Mouse (Mus musculus): ENCODE results near the gene Rgs6.

GRCm38 (mm10) chr12:83109891-83110630 lies 522.0 kb downstream of the Rgs6 start:
- no peak for TF ChIP-seq CTCF (IDR thresholded peaks at IDR 0.05; ENCODE audit: extremely low read depth, insufficient read depth, insufficient read length, insufficient replicate concordance)
- TF ChIP-seq POLR2A (IDR thresholded peaks at IDR 0.05; ENCODE audit: low read depth, low read length), result no peak

All from spleen, adult 2 months (tissue).